Mouse (Mus musculus): Measurements from ENCODE around the gene Mlc1.

The Mlc1 gene

DNA sequence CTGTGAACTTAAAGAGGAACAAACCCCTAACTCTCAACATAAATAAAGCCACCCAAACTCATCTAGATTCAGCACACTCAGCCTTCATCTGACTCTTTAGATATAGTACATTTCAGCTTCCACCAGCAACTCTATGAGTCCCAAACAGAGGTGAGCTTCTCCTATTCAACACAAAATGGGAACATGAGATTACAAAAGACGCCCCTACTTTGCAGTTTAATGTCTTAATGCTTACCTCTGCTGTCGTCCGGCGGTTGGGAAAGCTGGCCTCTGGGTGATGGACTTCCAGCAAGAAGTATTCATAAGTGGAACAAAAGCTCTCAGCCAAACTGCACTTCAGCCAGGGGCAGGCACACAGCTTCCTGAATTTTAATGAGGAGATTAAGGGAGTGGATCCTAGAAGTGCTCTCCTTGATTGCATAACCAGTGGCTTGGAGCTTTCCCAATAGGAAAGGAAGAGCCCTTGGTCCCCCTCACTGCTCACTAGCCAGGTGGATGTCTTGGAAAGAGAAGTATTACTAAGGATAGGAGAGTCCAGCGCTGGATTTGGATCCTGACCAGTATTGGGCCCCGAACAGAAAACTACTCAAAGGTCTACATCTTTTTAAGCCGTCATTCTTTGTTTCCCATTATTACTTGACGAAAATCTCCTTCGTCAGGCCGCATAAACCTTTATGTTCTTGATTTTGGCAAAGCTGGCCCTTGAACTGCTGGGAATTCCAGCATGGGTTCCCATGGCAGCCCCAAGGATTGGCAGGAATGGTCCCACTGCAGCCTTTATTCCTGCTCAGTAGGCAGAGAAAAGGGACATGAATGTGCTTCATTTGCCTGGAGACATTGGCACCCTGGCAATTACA is at the start of gene Mlc1:
TSS of gene Mlc1 (minus strand) at position 727 of the 857 bp plus-strand sequence.
- no peak for DNase-seq (ENCODE audit: low spot score)

DNA sequence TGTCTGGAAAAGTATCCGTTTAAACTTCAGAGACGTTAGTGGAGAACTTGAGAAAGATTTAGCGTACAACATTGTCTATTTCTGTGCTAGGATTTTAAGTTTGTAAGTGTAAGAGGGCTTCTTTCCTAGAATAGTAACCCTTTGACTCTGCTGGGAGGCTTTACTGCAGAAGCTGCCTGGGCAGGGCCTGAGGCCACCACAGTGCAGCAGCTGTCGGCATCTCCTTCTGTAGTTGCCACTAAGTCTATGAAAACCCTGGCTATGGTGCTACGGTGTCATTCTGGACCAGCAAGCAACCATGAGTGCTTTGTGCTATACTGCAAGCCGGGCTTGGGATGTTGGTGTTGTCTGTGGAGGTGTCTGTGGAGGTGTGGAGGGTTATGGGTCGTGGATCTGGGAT is 41.7 kb upstream of the Mlc1 start:
- DNase-seq (ENCODE audit: low spot score), result no peak

DNA sequence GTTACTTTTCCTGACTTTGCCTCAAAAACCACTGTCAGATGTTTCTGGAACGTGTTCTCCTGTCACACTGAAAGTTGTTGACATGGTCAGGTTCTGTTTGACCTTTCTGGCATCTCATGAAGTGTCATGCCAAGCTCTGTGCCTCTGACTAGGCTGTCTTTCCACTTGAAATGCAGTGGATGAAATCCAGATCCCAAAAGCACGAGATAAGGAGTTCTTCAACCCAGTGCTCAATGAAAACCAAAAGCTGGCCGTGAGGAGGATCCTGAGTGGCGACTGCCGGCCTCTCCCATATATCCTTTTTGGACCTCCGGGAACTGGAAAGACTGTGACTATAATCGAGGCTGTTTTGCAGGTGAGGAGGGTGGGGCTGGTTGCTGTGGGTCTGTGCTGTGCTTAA is 41.3 kb upstream of the Mlc1 start:
- DNase-seq (ENCODE audit: low spot score), result no peak

DNA sequence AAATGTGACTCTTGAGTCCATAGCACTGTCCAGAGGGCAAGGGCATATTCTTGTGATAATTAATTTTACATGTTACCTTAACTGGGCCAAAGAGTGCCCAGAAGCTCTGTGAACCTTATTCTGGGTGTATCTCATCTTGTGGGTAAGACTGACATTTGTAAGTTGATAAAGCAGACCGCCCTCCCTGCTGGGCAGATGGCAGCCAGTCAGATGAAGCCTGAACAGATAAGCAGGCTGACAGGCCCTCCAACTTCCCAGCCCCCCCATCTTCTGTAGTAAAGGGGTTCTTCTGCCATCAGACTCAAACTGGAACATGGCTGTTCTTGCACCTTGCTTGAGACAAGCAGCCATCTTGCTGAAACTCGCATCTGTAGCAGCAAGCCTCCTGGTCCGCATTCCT is 37.9 kb upstream of the Mlc1 start:
- DNase-seq (ENCODE audit: low spot score), result no peak

DNA sequence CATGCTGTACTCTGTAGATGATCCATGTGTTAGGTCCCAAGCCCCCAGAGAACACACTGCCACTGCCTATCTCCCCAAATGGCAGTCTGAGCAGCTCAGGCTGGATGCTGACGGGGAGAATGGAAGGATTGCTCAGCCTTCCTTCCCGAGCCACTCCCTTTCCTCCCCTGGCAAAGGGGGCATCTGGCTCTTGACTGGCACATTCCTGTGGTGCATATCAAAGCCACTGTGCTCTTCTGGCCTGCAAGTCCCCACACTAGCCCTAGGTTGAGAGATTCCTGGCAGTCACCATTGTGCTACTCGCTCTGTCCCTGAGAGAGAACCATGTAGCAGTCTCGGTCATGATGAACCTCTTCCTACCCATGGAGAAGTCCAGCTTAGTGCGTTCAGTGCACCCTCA is 29.0 kb upstream of the Mlc1 start:
- DNase-seq (ENCODE audit: low spot score), result no peak

DNA sequence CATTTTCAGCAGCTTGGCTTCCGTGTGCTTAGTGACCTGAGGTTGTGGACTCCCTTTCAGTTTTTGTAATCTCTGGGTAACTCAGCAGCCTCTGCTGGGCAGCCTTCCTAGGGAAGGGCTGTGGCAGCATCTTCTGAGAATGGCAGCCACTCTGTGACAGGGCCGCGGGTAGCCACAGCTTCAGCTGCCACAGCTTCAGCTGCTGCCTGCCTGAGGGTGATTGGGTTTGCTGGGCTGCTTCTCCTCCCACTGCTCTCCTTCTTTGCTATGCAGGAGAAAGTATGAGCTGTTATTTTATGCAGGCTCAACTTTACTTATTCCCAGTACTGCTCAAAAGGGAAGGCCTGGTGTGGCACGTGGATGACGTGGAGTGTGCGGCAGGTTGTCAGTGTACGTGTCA is 28.2 kb upstream of the Mlc1 start:
- no peak for DNase-seq (ENCODE audit: low spot score)

DNA sequence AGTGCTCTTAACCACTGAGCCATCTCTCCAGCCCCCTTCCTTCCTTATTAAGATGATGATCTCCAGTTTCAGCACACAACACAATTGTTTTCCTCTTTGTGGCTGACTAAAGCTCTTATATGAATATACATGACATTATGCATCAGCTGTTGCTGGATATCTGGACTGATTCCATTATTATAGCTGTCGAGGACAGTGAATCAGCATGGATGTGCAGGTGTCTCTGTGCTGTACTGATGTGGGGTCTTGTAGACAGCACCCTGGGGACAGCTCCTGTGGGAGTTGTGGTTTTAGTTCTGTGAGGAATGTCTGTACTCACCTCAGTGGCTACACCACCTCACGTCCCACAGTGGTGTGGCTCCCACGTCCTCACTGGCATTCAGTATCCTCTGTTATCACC is 22.4 kb upstream of the Mlc1 start:
- DNase-seq (ENCODE audit: low spot score), result no peak

DNA sequence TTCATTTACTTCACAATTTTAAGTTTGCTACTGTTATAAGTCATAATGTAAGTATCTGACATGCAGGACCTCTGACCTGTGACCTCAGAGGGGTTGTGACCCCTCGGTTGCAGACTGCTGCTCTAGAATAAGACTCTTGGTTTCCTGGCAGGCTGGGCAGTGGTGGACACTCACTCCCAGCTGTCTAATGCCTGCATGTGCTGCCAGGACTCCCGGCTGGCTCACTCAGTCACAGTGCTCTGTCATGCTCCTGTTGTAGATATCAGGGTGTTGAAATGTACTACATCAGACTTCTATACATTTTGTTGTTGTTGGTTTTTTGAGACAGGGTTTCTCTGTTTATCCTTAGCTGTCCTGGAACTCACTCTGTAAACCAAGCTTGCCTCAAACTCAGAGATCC is 21.6 kb upstream of the Mlc1 start:
- DNase-seq (ENCODE audit: low spot score), result no peak

DNA sequence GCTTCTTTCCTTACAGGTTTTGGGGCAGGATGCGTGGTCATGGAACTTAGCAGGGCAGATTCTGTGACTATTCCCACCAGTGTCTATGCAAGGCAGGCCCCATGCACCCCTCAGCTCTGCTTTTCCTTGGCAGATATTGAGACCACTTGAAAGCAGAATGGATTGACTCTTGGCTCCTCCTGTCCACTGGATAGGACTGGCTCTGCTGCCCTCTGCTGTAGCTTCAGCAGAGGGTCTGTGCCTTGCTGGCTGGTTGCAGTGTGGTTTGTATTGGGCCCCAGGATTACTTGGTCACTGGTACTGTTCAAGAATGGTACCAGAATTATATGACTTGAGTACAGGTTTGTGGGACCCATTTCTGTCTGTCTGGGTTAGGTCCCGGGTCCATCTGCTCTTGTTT is 20.3 kb upstream of the Mlc1 start:
- DNase-seq (ENCODE audit: low spot score), result no peak

DNA sequence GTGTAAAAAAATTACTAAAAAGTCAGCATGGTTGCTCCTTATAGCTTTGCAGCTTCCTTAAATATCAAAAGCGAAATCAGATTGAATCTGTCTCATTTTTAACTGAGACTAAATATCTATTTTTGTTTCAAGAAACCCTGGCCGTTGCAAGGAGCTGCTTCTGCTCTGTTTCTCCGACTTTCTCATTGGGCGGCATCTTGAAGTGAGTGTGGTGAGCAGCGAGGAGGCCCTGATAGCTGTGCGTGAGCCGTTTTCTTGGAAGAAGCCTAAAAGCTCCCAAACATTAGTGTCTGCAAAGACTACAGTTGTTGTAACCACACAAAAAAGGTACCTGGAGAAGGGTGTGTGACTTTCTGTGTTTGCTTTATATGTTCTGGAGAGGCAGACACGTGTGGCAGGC is 19.8 kb upstream of the Mlc1 start:
- DNase-seq (ENCODE audit: low spot score), result no peak

DNA sequence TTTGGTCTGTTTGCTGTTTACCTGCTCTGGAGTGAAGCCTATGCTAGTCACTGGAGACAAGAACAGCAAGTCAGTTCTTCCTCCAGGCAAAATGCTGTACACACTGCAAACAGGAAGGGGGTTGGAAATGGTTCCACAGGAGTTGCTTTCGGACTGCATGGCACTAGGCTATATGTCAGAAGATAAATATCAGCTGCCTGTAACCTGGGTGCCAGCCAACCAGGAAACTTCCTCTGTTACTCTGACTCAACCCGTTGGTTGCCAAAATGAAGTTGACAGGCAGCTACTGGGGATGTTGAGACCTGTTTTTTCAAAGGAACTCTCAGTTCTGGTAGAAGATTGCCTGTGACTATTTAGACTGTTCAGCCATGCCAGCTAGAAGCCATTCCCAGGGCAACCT is 10.4 kb upstream of the Mlc1 start:
- DNase-seq (ENCODE audit: low spot score), result no peak

DNA sequence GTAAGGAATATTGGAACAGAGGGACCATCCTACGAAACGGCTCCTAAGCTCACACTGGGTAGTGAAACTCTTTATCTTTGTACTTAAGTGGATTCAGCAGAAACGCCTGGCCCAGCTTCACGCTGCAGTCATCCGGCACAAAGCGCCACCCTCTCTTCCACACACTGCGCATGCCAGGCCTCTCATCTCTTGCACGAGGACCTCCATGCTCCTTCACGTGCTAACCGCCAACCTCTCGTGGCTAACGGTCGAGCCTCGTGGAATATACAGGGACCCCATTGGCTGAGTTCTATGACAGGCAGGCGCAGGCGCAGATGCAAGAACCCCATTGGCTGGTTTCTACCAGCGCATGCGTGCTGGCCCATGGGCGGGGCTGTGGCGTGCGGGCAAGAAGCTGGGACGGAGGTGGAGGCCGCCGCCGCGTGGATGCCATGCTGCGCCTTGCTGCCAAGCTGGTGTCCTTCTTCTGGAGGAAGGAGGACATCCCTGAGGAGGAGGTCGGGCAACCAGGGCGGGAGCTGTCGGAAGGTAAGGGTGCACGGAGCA is 3.8 kb upstream of the Mlc1 start, which contains the start of gene Mov10l1:
TSS of gene Mov10l1 (plus strand) at position 376 of the 546 bp plus-strand sequence.
- DNase-seq (ENCODE audit: low spot score), result no peak

DNA sequence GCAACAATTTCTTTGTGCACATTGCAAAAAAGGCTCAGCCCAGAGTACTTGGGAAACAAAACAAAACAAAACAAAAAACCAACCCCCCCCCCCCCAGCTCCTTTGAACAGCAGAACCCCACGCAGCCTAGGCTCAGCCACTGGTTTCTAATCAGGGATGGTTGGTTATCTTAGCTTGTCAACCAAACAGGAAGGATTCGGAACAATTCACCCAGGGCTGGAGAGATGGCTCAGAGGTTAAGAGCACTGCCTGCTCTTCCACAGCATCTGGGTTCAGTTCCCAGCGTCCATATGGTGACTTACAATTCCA is 285 bp upstream of the Mlc1 start:
- DNase-seq (ENCODE audit: low spot score), result no peak

DNA sequence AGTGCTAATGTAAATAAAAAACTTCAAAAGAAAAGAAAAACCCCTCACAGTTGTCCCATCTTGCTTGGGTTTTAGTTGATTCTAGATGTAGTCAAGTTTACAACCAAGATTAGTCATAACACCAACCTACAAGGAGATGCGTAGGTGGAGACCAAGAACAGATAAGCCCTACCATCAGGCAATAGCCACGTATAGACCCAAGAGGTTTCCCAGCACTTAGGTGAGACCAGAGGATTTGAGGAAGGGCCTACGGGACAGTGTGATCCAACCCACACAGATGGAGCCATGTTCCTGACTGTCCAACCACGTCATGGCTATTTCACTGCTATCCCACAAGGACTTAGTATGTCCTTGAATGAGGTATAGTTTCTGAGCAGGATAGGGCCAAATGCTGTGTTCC is 6.5 kb downstream of the Mlc1 start:
- DNase-seq (ENCODE audit: low spot score), result no peak

DNA sequence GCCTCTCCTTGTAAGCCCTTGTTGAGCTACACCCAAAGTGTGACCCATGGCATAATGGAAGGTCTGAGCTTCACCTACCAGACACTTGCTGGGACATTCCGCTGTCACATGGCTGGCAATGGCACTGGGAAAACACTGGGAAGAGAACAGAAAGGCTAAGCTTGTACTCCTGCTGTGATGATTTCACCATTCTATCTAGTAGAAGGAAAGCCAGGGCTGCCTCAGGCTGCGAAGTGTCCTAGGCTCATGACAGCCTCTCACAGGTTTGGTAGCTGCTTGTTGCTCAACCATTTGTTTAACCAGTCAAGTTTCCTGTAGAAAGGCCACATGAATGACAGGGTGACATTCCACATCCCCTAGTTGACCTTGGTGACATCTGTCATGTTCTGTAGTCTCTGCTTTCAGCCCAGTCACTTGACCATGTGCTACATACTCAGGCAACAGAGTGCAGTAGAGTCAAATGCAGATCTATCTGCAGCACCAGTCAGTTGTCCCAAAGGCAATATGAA is 14.7 kb downstream of the Mlc1 start:
- DNase-seq (ENCODE audit: low spot score), result no peak

DNA sequence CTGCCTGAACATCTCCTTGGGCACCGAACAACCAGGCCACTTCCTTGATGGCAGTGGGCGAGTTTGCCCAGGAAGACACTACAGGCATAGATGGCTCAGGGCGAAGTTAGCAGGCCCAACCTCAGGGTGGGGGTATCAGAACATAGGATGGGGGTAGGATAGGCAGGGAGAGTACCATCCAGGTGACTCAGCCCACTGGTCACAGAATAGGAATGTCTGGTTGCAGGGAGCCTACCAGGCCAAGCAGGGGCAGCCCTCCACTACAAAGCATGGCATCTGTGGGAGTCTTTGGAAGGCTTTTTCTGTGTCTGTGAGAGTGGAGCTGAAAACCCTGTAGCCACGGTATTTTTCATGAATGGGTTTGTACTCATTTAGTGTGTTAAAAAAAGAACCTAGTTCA is 21.3 kb downstream of the Mlc1 start:
- DNase-seq (ENCODE audit: low spot score), result no peak

DNA sequence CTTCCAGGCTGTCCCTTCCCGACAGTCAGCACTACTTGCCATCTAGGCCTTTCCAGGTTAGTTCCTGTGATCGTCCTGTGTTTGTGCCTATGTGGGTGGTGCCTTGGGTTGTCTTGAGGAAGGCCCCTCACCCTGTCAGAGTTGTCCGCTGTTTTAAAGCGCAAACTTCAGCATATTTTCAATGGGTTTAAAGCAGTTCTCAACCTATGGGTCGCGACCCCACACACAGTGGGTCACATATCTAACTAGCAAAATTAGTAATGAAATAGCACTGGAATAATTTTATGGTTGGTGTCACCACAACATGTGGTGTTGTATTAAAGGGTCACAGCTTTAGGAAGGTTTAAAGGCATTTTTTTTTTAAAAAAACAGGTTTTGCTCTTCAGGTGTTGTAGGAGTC is 23.5 kb downstream of the Mlc1 start:
- no peak for DNase-seq (ENCODE audit: low spot score)

DNA sequence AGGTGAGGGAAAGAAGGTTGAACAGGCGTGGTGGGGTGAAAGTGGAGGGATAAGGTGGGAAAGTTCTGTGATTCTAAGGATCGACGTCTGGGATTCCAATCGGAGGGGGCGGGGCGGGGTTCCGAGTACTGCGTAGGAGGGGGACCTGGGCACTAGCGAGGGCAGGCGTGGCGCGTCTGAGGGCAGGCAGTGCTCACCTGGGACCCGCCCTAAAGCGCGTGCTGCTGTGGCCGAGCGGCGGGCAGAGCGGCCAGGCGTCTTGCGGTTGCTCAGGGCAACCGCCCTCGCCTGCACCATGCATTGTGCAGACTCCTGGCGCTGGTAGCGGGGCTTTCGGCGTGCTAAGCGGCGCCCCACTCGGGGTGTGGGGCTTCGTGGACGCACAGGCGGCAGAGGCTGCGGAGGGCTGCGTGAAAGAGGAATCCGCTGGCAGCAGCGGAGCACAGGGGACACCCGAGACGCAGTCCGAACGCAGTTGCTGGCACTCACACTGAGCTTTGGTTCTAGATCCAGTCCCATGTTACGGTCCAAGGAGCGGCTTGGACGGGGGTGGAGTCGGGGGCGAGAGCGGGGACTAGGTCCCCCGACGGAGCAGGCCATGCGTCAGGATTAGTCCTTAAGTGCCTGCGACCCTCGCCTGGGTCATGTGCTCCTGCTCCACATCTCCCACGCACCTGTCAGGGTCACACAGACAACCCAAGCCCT is 24.3 kb downstream of the Mlc1 start, which contains the start of gene Ttll8:
TSS of gene Ttll8 (minus strand) at position 51 of the 705 bp plus-strand sequence.
- DNase-seq (ENCODE audit: low spot score), result no peak

DNA sequence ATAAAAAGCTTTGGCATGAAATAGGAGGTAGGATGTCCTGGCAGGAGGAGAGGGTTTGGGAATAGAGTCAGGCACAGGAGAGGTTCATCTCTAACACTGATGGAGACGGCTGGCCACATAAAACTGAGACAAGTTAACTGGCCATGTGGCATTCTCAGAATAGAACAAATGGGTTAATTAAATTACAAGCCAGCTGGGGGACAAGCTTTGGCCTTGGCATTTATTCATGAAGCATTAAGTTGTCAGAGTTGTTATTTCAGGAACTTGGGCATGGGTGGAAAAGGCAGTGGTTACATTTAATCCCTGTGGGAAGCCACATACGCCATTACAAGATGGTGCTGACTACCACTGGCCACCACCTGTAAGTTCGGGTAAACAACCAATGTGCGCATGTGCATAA is 27.6 kb downstream of the Mlc1 start:
- no peak for DNase-seq (ENCODE audit: low spot score)

DNA sequence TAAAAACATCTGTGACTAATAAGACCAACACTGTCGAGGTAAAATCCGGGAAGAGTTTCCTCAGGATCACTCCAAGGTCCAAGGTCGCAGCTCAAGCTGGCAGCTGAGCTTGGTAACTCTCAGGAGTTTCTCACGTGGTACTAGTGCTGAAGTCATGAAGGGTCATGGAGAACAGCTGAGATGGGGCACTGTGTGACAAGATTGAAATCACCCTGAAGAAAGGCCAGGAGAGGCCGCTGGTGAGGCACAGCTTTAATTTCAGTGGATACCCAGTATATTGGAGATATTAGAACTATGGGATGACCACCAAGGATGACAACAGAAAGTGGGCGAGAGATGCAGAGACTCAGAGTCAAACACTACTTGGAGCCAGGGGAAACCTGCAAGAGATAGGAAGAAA is 32.0 kb downstream of the Mlc1 start:
- no peak for DNase-seq (ENCODE audit: low spot score)

DNA sequence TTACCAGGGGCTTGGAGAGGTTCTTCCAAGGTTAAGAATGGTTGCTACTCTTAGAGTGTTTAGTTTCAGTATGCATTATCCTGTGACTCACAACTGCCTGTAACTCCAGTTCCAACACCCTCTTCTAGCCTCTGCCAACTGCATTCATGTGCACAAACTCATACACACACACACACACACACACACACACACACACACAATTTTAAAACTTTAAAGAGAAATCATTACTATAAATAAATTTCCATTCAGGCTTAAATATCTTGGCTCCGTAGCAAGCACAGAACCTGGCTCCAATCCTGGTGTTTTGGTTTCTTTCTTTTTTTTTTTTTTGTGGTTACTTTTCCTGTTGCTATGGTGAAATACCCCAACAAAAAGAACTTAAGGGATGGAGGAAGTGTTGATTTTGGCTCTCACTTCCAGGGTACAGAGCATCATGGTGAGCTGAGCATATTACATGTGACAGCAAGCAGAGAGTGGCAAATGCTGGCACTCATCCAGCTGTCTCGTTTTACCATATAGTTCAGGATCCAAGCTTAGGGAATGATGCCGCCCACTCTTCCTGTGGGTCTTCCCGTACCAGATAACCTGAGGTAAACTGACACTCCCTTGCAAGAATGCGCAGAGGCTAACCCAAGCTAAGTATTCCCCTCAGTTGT is 34.8 kb downstream of the Mlc1 start:
- DNase-seq (ENCODE audit: low spot score), result no peak

DNA sequence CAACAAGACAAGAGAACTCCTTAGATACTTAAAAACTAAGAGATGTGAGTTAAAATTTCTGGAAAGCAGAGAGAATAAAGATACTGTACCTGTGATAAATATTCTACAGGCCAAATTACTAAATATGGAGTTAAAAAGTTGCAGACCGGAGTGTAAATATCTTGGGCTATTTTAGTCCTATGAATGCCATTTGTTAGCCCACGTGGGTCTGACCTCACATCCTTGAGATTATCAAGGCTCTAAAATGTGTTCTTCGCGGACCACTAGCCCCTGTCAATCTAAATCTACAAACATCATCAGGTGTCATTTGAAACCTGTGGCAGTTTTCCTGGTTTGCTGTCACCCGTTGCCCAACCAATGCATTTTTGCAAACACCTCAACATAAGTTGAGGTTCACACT is 36.0 kb downstream of the Mlc1 start:
- no peak for DNase-seq (ENCODE audit: low spot score)

DNA sequence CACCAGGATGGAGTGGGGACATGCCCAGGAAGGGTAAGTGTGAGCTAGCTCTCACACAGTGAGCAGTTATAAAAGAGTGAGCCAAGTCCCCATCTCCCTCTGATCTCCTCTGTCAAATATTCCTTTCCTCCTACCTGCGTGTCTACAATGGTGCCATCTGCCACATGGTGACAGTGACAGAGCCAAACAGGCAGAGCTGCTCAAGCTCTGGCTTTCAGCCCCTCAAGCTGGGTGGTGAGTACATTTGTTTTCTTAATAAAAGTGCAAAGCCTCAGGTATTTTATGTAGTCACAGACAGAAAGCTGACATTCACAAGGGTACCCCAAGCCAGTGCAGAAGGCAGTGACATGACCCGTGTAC is 41.5 kb downstream of the Mlc1 start:
- DNase-seq (ENCODE audit: low spot score), result no peak
